Mouse (Mus musculus): ENCODE measurements around the gene Mlh3. TPM values are rescaled to one million over a fixed set of nuclear protein-coding genes. Genes with fewer than 3 reads are reported as not detected.

Gene Mlh3
- total and polyA plus RNA-seq, 3 experiments: 7.8 to 9.8 (median 8.3) TPM

GRCm38 (mm10) chr12:85303256-85303655, 32.9 kb upstream of the Mlh3 start:
- no peak for DNase-seq (ENCODE audit: extremely low read depth)
- TF ChIP-seq NELFE (IDR thresholded peaks at IDR 0.05; ENCODE audit: low read depth, low read length): no peak
- no peak for TF ChIP-seq NRF1 (IDR thresholded peaks at IDR 0.05; ENCODE audit: low read depth, low read length)
- TF ChIP-seq ZMIZ1 (IDR thresholded peaks at IDR 0.05; ENCODE audit: low read depth, low read length): no peak
- no peak for TF ChIP-seq RAD21 (IDR thresholded peaks at IDR 0.05; ENCODE audit: low read depth, low read length)
- no peak for TF ChIP-seq MAX (IDR thresholded peaks at IDR 0.05; ENCODE audit: low read length)
- TF ChIP-seq IRF4 (IDR thresholded peaks at IDR 0.05; ENCODE audit: low read depth, low read length): no peak
- no peak for TF ChIP-seq HCFC1 (IDR thresholded peaks at IDR 0.05; ENCODE audit: low read depth, low read length)
- no peak for TF ChIP-seq MXI1 (IDR thresholded peaks at IDR 0.05; ENCODE audit: low read depth, low read length)
- no peak for TF ChIP-seq SMC3 (IDR thresholded peaks at IDR 0.05; ENCODE audit: low read depth, low read length)
- no peak for TF ChIP-seq CHD1 (IDR thresholded peaks at IDR 0.05; ENCODE audit: low read depth, low read length)
- Histone ChIP-seq H3K79me2 (replicated peaks; ENCODE audit: control insufficient read depth, extremely low read depth, insufficient read depth, poor library complexity, severe bottlenecking) (no peaks in the 10 kb centered on the region), H3K4me1 (ENCODE audit: control insufficient read depth in 1 of 2, insufficient read depth in 2 of 2) (peaks cover 11 to 14% of the 10 kb centered on the region in 2 experiments), H3K27ac (ENCODE audit: insufficient read depth, low read depth) (no peak overlapping the region), H3K36me3 (replicated peaks in 1 of 2; ENCODE audit: control insufficient read depth in 1 of 2, insufficient read depth in 1 of 2, low read length in 1 of 2) (peaks cover 64 to 90% of the 10 kb centered on the region in 2 experiments), H3K4me3 (replicated peaks in 1 of 3; ENCODE audit: low read depth in 2 of 3, low read length in 2 of 3, poor library complexity in 1 of 3) (no peak overlapping the region), H3K27me3 (replicated peaks) (no peaks in the 10 kb centered on the region), H3K9me3 (replicated peaks; ENCODE audit: low read length) (no peaks in the 10 kb centered on the region), H3K9ac (ENCODE audit: insufficient read depth, low read depth) (no peak overlapping the region), H3K4me2 (ENCODE audit: insufficient read depth, low read depth, poor library complexity, severe bottlenecking) (no peak overlapping the region)
- dilution Hi-C loops (cut with MboI; ENCODE audit: extremely low pct_ligation_motif_present, extremely low pct_unique_long_range_greater_than_20kb, low sequenced_read_pairs): no loop called here
- in situ Hi-C loops (cut with MboI; ENCODE audit: low pct_ligation_motif_present, low pct_unique_long_range_greater_than_20kb, low sequenced_read_pairs): no loop called here

- dilution Hi-C loops (cut with MboI; ENCODE audit: extremely low pct_ligation_motif_present, extremely low pct_unique_long_range_greater_than_20kb, low sequenced_read_pairs): no loop called here
- no peaks in the 10 kb centered on the region for H3K79me2 ChIP-seq (replicated peaks; ENCODE audit: control insufficient read depth, extremely low read depth, insufficient read depth, poor library complexity, severe bottlenecking)
- in situ Hi-C loops (cut with MboI; ENCODE audit: low pct_ligation_motif_present, low pct_unique_long_range_greater_than_20kb, low sequenced_read_pairs): loop anchor here (10.0 kb wide), 1 partner anchor 134 kb away; no protein-coding TSS in a partner anchor
- TF ChIP-seq MAX (IDR thresholded peaks at IDR 0.05; ENCODE audit: low read length) (no peak), NRF1 (IDR thresholded peaks at IDR 0.05; ENCODE audit: low read depth, low read length) (no peak), USF1 (IDR thresholded peaks at IDR 0.05; ENCODE audit: low read depth, low read length) (no peak), MXI1 (IDR thresholded peaks at IDR 0.05; ENCODE audit: low read depth, low read length) (no peak), KAT2A (IDR thresholded peaks at IDR 0.05; ENCODE audit: insufficient replicate concordance, low read length) (no peak), SIN3A (IDR thresholded peaks at IDR 0.05; ENCODE audit: low read length) (no peak), USF2 (conservative IDR thresholded peaks at IDR 0.05; ENCODE audit: low read depth, low read length) (no peak), CTCF (conservative IDR thresholded peaks at IDR 0.05 in 1 of 2, IDR thresholded peaks at IDR 0.05 in 1 of 2; ENCODE audit: low read depth in 2 of 2, low read length in 2 of 2) (no peak), MAZ (IDR thresholded peaks at IDR 0.05; ENCODE audit: low read depth, low read length) (no peak), MEF2A (IDR thresholded peaks at IDR 0.05; ENCODE audit: borderline replicate concordance, low read depth, low read length) (no peak), NELFE (IDR thresholded peaks at IDR 0.05; ENCODE audit: low read depth, low read length) (no peak), ZC3H11A (IDR thresholded peaks at IDR 0.05; ENCODE audit: low read depth, low read length) (no peak), POLR2A (IDR thresholded peaks at IDR 0.05; ENCODE audit: low read depth, low read length) (no peak), GABPA (IDR thresholded peaks at IDR 0.05; ENCODE audit: insufficient replicate concordance, low read depth, low read length) (no peak), TBP (conservative IDR thresholded peaks at IDR 0.05; ENCODE audit: low read depth, low read length) (no peak), ZKSCAN1 (IDR thresholded peaks at IDR 0.05; ENCODE audit: borderline replicate concordance, low read depth, low read length) (no peak), JUND (conservative IDR thresholded peaks at IDR 0.05; ENCODE audit: low read depth, low read length) (no peak), UBTF (IDR thresholded peaks at IDR 0.05; ENCODE audit: low read depth, low read length) (no peak)
- H3K9ac ChIP-seq (ENCODE audit: insufficient read depth, low read depth): no peak overlapping the region
- H3K36me3 ChIP-seq (replicated peaks in 1 of 2; ENCODE audit: control insufficient read depth in 1 of 2, insufficient read depth in 1 of 2, low read length in 1 of 2): peaks cover 33 to 51% of the 10 kb centered on the region in 2 experiments
- H3K4me1 ChIP-seq (ENCODE audit: control insufficient read depth in 1 of 2, insufficient read depth in 2 of 2): no peaks in the 10 kb centered on the region
- H3K9me3 ChIP-seq (replicated peaks; ENCODE audit: low read length): peaks cover 4% of the 10 kb centered on the region
- H3K27me3 ChIP-seq (replicated peaks): no peaks in the 10 kb centered on the region
- DNase-seq (ENCODE audit: extremely low read depth): no peak
- no peak overlapping the region for H3K4me2 ChIP-seq (ENCODE audit: insufficient read depth, low read depth, poor library complexity, severe bottlenecking)
- no peak overlapping the region for H3K27ac ChIP-seq (ENCODE audit: insufficient read depth, low read depth)
- no peak overlapping the region for H3K4me3 ChIP-seq (replicated peaks in 1 of 3; ENCODE audit: low read depth in 2 of 3, low read length in 2 of 3, poor library complexity in 1 of 3)
Measured at GRCm38 (mm10) chr12:85298835-85299180, 28.4 kb upstream of the Mlh3 start.
